Comparison of ENCODE assay signal across 25 mouse cellular contexts in the genomic region with DNA sequence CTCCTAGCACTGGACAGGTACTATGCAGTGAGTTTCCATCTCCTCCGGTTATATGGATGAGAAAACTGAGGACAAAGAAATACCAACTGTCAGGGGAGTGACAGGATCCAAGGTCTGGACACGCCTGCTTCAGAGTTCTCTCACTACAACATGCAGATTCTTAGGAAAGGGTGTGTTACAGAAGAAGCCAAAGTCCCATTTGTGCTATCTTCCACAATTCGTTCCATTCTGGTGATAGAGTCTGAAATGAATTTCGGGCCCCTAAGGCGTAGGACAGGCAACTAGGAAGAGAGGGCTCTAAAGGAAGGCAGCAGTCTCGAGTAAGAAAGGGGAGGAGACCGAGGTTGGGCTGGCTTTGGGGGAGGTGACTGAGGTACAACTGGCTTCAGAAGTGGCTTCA.
"Had no signal": no experiment of that assay in that cellular context is flagged by ENCODE, and none has a peak within 500 bp of the region (broad histone marks: within the 10 kb centered on the region; RNA-seq: fewer than 3 reads in every experiment).

No protein-coding gene starts in this region.

- H3K36me3 ChIP-seq: heart, embryonic 10.5 days; heart, embryonic 12.5 days; kidney, embryonic 15.5 days; limb, embryonic 13.5 days; limb, embryonic 15.5 days; liver, embryonic 13.5 days; liver, embryonic 15.5 days had no signal

- H3K4me1 ChIP-seq: heart, embryonic 10.5 days; heart, embryonic 12.5 days; liver, embryonic 13.5 days; liver, embryonic 15.5 days had no signal

- H3K9me3 ChIP-seq: heart, embryonic 10.5 days; heart, embryonic 12.5 days; kidney, embryonic 15.5 days; limb, embryonic 13.5 days; limb, embryonic 15.5 days; liver, embryonic 13.5 days; liver, embryonic 15.5 days had no signal

- H3K27ac ChIP-seq: heart, embryonic 10.5 days; hindbrain, embryonic 14.5 days; kidney, embryonic 15.5 days; kidney, postnatal 0 days; limb, embryonic 13.5 days; limb, embryonic 15.5 days; liver, embryonic 13.5 days; liver, embryonic 15.5 days had no signal

- H3K9ac ChIP-seq: heart, embryonic 12.5 days; hindbrain, embryonic 14.5 days; kidney, embryonic 15.5 days; limb, embryonic 13.5 days; limb, embryonic 15.5 days; liver, embryonic 13.5 days; liver, embryonic 15.5 days; liver, postnatal 0 days had no signal

- ATAC-seq: hindbrain, embryonic 16.5 days; inflammation-experienced regulatory T-cells, adult 6 months; liver, postnatal 0 days had no signal

- H3K4me2 ChIP-seq: heart, embryonic 12.5 days; hindbrain, embryonic 14.5 days; kidney, embryonic 15.5 days; limb, embryonic 13.5 days; limb, embryonic 15.5 days; liver, embryonic 13.5 days; liver, embryonic 15.5 days had no signal

- H3K27me3 ChIP-seq: limb, embryonic 15.5 days; liver, embryonic 13.5 days; liver, embryonic 15.5 days had no signal

- DNase-seq: gastrocnemius, postnatal 10 days; gastrocnemius, postnatal 25 days; heart, adult 18-20 months; heart, postnatal 10 days; heart, postnatal 4 days; kidney, adult 11 months; kidney, adult 2 months; kidney, adult 9 months; kidney, postnatal 14 days; kidney, postnatal 36 days; layer of hippocampus, adult 9-11 months; layer of hippocampus, postnatal 36 days; left cerebral cortex, postnatal 4 days; liver, embryonic 13.5 days; liver, postnatal 0 days had no signal

- H3K4me3 ChIP-seq: heart, embryonic 10.5 days; heart, embryonic 12.5 days; kidney, embryonic 15.5 days; limb, embryonic 13.5 days; limb, embryonic 15.5 days; liver, embryonic 13.5 days; liver, embryonic 15.5 days had no signal
